Mouse (Mus musculus): ENCODE results near the gene Speer4e. TPM values are rescaled to one million over a fixed set of nuclear protein-coding genes. Genes with fewer than 3 reads are reported as not detected.
"Not testable (repeated sequence)": the region's sequence is repeated elsewhere in the genome, so short reads cannot be mapped to it uniquely, and the experiment has no call there.

The Speer4e gene
- polyA plus RNA-seq (2015; fragmentation: Nextera tagmentation; extraction: Ambion mirVana) = not detected in 2 replicates

GRCm38 (mm10) chr5:14938329-14938728 lies at the start of gene Speer4e:
Speer4e (minus strand) TSS chr5:14938429.
- not testable (repeated sequence) for H3K4me3 ChIP-seq (ENCODE audit: low read depth, low read length); H3K9ac ChIP-seq (ENCODE audit: low read depth, low read length); H3K36me3 ChIP-seq (ENCODE audit: control insufficient read depth, insufficient read depth); H3K4me2 ChIP-seq (ENCODE audit: low read depth, low read length); ATAC-seq (ENCODE audit: low read depth); H3K27me3 ChIP-seq (ENCODE audit: control insufficient read depth, insufficient read depth, low read depth, low read length); H3K4me1 ChIP-seq (ENCODE audit: control insufficient read depth, low read depth, low read length); H3K27ac ChIP-seq (ENCODE audit: low read length); H3K9me3 ChIP-seq (replicated peaks; ENCODE audit: control insufficient read depth, low read length)
- 21% methylated on average over 1 of the region's 1 CpGs for WGBS (ENCODE audit: insufficient replicate concordance)

DNA sequence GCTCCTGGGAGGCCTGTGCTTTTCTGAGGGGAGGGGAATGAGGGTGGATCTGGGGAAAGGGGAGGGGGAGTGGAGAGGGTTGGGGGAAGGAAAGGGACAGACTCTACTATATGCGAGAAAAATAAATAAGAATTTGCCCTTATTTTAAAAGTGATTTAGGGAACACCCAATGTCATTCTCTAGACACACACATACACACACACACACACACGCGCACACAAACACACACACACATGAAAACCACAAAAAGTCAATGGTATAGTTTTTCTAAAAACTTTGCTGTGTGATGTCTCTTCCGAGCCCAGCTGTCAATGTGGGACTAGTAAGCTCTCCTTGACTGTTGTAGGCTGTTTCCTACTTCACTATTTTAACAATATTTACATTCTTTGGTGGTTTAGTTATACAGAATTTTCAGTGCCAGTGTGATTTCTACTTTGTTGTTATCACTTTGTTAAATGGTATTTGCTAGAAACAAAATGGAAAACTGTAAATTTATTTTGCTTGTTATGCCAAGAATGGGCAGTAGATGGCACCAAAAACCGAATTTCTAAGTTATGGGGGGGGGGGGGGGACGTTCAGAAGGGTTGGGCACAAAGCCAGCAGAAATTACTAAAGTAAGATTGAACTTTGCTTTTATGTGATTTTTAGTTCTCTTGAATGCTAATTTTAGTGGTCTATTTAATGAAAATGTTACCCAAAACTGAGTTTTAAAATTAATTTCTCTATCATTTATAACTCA lies 48.6 kb upstream of the Speer4e start:
- H3K9me3 ChIP-seq (replicated peaks; ENCODE audit: control insufficient read depth, low read length); H3K4me3 ChIP-seq (ENCODE audit: low read depth, low read length); H3K27ac ChIP-seq (ENCODE audit: low read length); H3K4me2 ChIP-seq (ENCODE audit: low read depth, low read length); H3K27me3 ChIP-seq (ENCODE audit: control insufficient read depth, insufficient read depth, low read depth, low read length); H3K9ac ChIP-seq (ENCODE audit: low read depth, low read length); H3K36me3 ChIP-seq (ENCODE audit: control insufficient read depth, insufficient read depth); H3K4me1 ChIP-seq (ENCODE audit: control insufficient read depth, low read depth, low read length); ATAC-seq (ENCODE audit: low read depth): not testable (repeated sequence)
- WGBS (ENCODE audit: insufficient replicate concordance) = 28% methylated on average over 5 of the region's 6 CpGs

DNA sequence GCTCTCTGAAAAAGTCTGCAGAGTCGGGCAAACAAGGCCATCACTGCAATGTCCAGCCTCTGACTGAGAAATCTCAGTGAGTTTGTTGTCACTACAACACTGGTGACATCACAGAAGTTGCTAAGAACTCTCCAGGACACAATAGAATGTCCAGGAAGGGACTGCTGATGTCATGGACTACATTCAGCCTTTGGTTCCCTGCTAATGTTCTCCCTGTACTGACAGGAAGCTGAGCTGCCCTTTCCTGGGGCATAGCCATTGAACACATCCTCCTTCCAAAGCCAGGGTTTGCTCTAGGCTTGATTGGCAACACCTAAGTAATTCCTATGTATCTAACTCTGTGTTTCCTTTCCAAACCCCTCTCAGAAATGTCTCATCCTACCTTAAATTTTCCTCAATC lies 40.6 kb upstream of the Speer4e start, which contains the start of gene Gm10354:
Gm10354 (minus strand) TSS at position 101 of the 400 bp plus-strand sequence.
- not testable (repeated sequence) for H3K36me3 ChIP-seq (ENCODE audit: control insufficient read depth, insufficient read depth); H3K4me2 ChIP-seq (ENCODE audit: low read depth, low read length); H3K4me1 ChIP-seq (ENCODE audit: control insufficient read depth, low read depth, low read length); H3K9me3 ChIP-seq (replicated peaks; ENCODE audit: control insufficient read depth, low read length); H3K27me3 ChIP-seq (ENCODE audit: control insufficient read depth, insufficient read depth, low read depth, low read length); H3K9ac ChIP-seq (ENCODE audit: low read depth, low read length); H3K27ac ChIP-seq (ENCODE audit: low read length); ATAC-seq (ENCODE audit: low read depth); H3K4me3 ChIP-seq (ENCODE audit: low read depth, low read length)
- no CpG with 5 or more reads among the region's 1 CpGs for WGBS (ENCODE audit: insufficient replicate concordance)

DNA sequence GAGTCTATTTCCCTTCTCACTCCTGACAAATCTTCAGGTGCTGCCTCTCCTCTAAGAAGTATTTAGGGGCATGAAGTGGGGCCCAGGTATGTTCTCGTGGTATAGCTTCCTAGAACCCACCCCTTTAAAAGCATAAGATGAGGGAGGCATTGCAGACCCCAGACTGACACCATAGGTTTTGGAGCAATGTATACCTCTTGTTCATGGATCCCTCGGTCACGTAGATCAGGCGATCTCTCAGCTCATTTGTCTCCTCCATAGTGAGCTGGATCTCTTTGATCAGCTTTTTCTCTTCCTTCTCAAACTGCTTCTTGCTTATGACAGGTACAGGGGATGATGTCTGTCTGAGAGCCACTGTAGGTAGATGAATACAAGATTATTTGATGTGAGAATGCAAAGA lies 39.1 kb upstream of the Speer4e start:
- not testable (repeated sequence) for H3K27me3 ChIP-seq (ENCODE audit: control insufficient read depth, insufficient read depth, low read depth, low read length); H3K9ac ChIP-seq (ENCODE audit: low read depth, low read length); H3K36me3 ChIP-seq (ENCODE audit: control insufficient read depth, insufficient read depth); H3K4me2 ChIP-seq (ENCODE audit: low read depth, low read length); ATAC-seq (ENCODE audit: low read depth); H3K4me1 ChIP-seq (ENCODE audit: control insufficient read depth, low read depth, low read length); H3K27ac ChIP-seq (ENCODE audit: low read length); H3K9me3 ChIP-seq (replicated peaks; ENCODE audit: control insufficient read depth, low read length); H3K4me3 ChIP-seq (ENCODE audit: low read depth, low read length)
- WGBS (ENCODE audit: insufficient replicate concordance) = 54% methylated on average over 4 of the region's 4 CpGs

- H3K4me2 ChIP-seq (ENCODE audit: low read depth, low read length); ATAC-seq (ENCODE audit: low read depth); H3K9ac ChIP-seq (ENCODE audit: low read depth, low read length): not testable (repeated sequence)
These were observed 37.1 kb upstream of the Speer4e start for GRCm38 (mm10) chr5:14975294-14975693.

GRCm38 (mm10) chr5:14972841-14973240 lies 34.6 kb upstream of the Speer4e start:
- not testable (repeated sequence) for H3K4me2 ChIP-seq (ENCODE audit: low read depth, low read length); H3K4me3 ChIP-seq (ENCODE audit: low read depth, low read length); ATAC-seq (ENCODE audit: low read depth); H3K9me3 ChIP-seq (replicated peaks; ENCODE audit: control insufficient read depth, low read length); H3K9ac ChIP-seq (ENCODE audit: low read depth, low read length); H3K27me3 ChIP-seq (ENCODE audit: control insufficient read depth, insufficient read depth, low read depth, low read length); H3K4me1 ChIP-seq (ENCODE audit: control insufficient read depth, low read depth, low read length); H3K27ac ChIP-seq (ENCODE audit: low read length); H3K36me3 ChIP-seq (ENCODE audit: control insufficient read depth, insufficient read depth)
- WGBS (ENCODE audit: insufficient replicate concordance) = 51% methylated on average over 3 of the region's 3 CpGs

More at GRCm38 (mm10) chr5:14975294-14975693, 37.1 kb upstream of the Speer4e start:
- not testable (repeated sequence) for H3K27me3 ChIP-seq (ENCODE audit: control insufficient read depth, insufficient read depth, low read depth, low read length); H3K9me3 ChIP-seq (replicated peaks; ENCODE audit: control insufficient read depth, low read length); H3K36me3 ChIP-seq (ENCODE audit: control insufficient read depth, insufficient read depth); H3K4me3 ChIP-seq (ENCODE audit: low read depth, low read length); H3K4me1 ChIP-seq (ENCODE audit: control insufficient read depth, low read depth, low read length); H3K27ac ChIP-seq (ENCODE audit: low read length)
- 34% methylated on average over 3 of the region's 4 CpGs for WGBS (ENCODE audit: insufficient replicate concordance)

GRCm38 (mm10) chr5:14963821-14964220 lies 25.6 kb upstream of the Speer4e start:
- H3K4me1 ChIP-seq (ENCODE audit: control insufficient read depth, low read depth, low read length); H3K4me2 ChIP-seq (ENCODE audit: low read depth, low read length); H3K36me3 ChIP-seq (ENCODE audit: control insufficient read depth, insufficient read depth); H3K9me3 ChIP-seq (replicated peaks; ENCODE audit: control insufficient read depth, low read length); H3K27me3 ChIP-seq (ENCODE audit: control insufficient read depth, insufficient read depth, low read depth, low read length); H3K27ac ChIP-seq (ENCODE audit: low read length); ATAC-seq (ENCODE audit: low read depth); H3K4me3 ChIP-seq (ENCODE audit: low read depth, low read length); H3K9ac ChIP-seq (ENCODE audit: low read depth, low read length): not testable (repeated sequence)
- 62% methylated on average over 13 of the region's 13 CpGs for WGBS (ENCODE audit: insufficient replicate concordance)

DNA sequence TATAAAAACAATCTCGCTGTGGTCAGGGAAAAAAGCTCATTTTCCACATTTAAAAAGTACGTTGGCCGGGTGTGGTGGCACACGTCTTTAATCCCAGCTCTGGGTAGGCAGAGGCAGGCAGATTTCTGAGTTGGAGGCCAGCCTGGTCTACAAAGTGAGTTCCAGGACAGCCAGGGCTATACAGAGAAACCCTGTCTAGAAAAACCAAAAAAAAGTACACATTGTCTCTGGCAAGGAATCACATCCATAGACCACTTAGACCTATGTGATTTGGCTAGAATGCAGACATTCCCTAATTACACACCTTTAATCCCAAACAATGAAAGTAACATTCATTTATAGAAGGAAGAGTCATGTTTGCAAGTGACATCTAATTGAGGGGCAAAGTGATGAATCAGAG lies 23.3 kb upstream of the Speer4e start:
- not testable (repeated sequence) for H3K4me1 ChIP-seq (ENCODE audit: control insufficient read depth, low read depth, low read length); H3K36me3 ChIP-seq (ENCODE audit: control insufficient read depth, insufficient read depth); H3K27me3 ChIP-seq (ENCODE audit: control insufficient read depth, insufficient read depth, low read depth, low read length); H3K27ac ChIP-seq (ENCODE audit: low read length); H3K4me2 ChIP-seq (ENCODE audit: low read depth, low read length); H3K9me3 ChIP-seq (replicated peaks; ENCODE audit: control insufficient read depth, low read length); ATAC-seq (ENCODE audit: low read depth); H3K9ac ChIP-seq (ENCODE audit: low read depth, low read length); H3K4me3 ChIP-seq (ENCODE audit: low read depth, low read length)
- WGBS (ENCODE audit: insufficient replicate concordance) = 59% methylated on average over 4 of the region's 4 CpGs

GRCm38 (mm10) chr5:14955928-14956706 lies 17.9 kb upstream of the Speer4e start:
- H3K27me3 ChIP-seq (ENCODE audit: control insufficient read depth, insufficient read depth, low read depth, low read length); H3K9me3 ChIP-seq (replicated peaks; ENCODE audit: control insufficient read depth, low read length); H3K36me3 ChIP-seq (ENCODE audit: control insufficient read depth, insufficient read depth); H3K27ac ChIP-seq (ENCODE audit: low read length); H3K9ac ChIP-seq (ENCODE audit: low read depth, low read length); H3K4me3 ChIP-seq (ENCODE audit: low read depth, low read length); H3K4me1 ChIP-seq (ENCODE audit: control insufficient read depth, low read depth, low read length); ATAC-seq (ENCODE audit: low read depth); H3K4me2 ChIP-seq (ENCODE audit: low read depth, low read length): not testable (repeated sequence)
- 65% methylated on average over 1 of the region's 1 CpGs for whole genome bisulfite sequencing (ENCODE audit: insufficient replicate concordance)
